Mouse (Mus musculus) forebrain, postnatal 0 days (tissue): ENCODE measurements around the gene Trp53rka. TPM values are rescaled to one million over a fixed set of nuclear protein-coding genes. Genes with fewer than 3 reads are reported as not detected.

Experiments
- ATAC-seq: fragments of 200-750 bp; cut with Nextera tagmentation; 2 replicates; pipeline ENCODE4 v1.8.0; 2017; ENCODE audit warnings: mild to moderate bottlenecking, moderate library complexity
- DNase-seq: peaks from one replicate; pipeline ENCODE4 v3.0.0-alpha.2; 2015
- H3K27ac ChIP-seq: fragments of 300-500 bp; sonication (generic); 2 replicates; pipeline ENCODE4 v1.5.1; 2014; ENCODE audit warnings: low read depth, mild to moderate bottlenecking, antibody characterized with exemption, low read length, moderate library complexity, mixed read lengths
- H3K27me3 ChIP-seq: fragments of 300-500 bp; sonication (generic); 2 replicates; pipeline ENCODE4 v1.6.1; 2014; ENCODE audit warnings: mild to moderate bottlenecking, low read length, mixed read lengths; ENCODE audit not compliant: insufficient read depth
- H3K36me3 ChIP-seq: fragments of 300-500 bp; sonication (generic); 2 replicates; pipeline ENCODE4 v1.6.1; 2014; ENCODE audit warnings: mild to moderate bottlenecking, moderate library complexity; ENCODE audit not compliant: insufficient read depth
- H3K4me1 ChIP-seq: fragments of 300-500 bp; sonication (generic); 2 replicates; pipeline ENCODE4 v1.6.1; 2014; ENCODE audit warnings: antibody characterized with exemption; ENCODE audit not compliant: insufficient read depth
- H3K4me2 ChIP-seq: fragments of 300-500 bp; sonication (generic); 2 replicates; pipeline ENCODE4 v1.6.1; 2014; ENCODE audit warnings: low read depth, mild to moderate bottlenecking, moderate library complexity
- H3K4me3 ChIP-seq: fragments of 300-500 bp; sonication (generic); 2 replicates; pipeline ENCODE4 v1.5.1; 2014; ENCODE audit warnings: low read depth, low read length, mixed read lengths
- H3K9ac ChIP-seq: fragments of 300-500 bp; sonication (generic); 2 replicates; pipeline ENCODE4 v1.6.1; 2014; ENCODE audit warnings: mild to moderate bottlenecking
- H3K9me3 ChIP-seq: fragments of 300-500 bp; sonication (generic); 2 replicates; pipeline ENCODE4 v1.6.1; 2016; ENCODE audit warnings: low read length
- CTCF ChIP-seq: sonication (generic); IDR thresholded peaks from 2 replicates; pipeline ENCODE4 v1.5.1; 2016; ENCODE audit warnings: antibody characterized with exemption, control low read depth, low read depth
- WGBS: fragments of 180-500 bp; shearing (Covaris S2); extraction: QIAGEN DNeasy Blood & Tissue Kit; methylation state at CpG from one replicate; pipeline ENCODE4 v1.1.7; 2014; 5-methylcytosine and 5-hydroxymethylcytosine counted together
- polyA plus RNA-seq: library from polyadenylated mRNA; unstranded; fragments of >200 nt; fragmentation: Nextera tagmentation; extraction: Ambion mirVana; gene quantifications from 2 replicates; pipeline ENCODE4 v1.2.1, GENCODE M21; 2015
- total RNA-seq: library from RNA; depleted of rRNA; stranded (reverse); fragments of >200 nt; gene quantifications from 2 replicates; pipeline ENCODE4 v1.2.3, GENCODE M21; 2014

The Trp53rka gene
- total and polyA plus RNA-seq, 2 experiments from 2014 or later: 36.8 to 54.6 TPM

- Histone ChIP-seq H3K9me3 (no peaks in the 10 kb centered on the region), H3K4me1 (no peaks in the 10 kb centered on the region), H3K4me3 (no peak overlapping the region), H3K27ac (no peak overlapping the region), H3K27me3 (no peaks in the 10 kb centered on the region), H3K4me2 (no peak overlapping the region), H3K9ac (no peak overlapping the region), H3K36me3 (peaks cover 2% of the 10 kb centered on the region)
- no peak for ATAC-seq
- WGBS: 56% methylated on average over 6 of the region's 6 CpGs
- no peak for DNase-seq
- no peak for TF ChIP-seq CTCF
These were observed 9.0 kb downstream of the Trp53rka start for GRCm38 (mm10) chr2:165484152-165484551.

- WGBS: 68% methylated on average over 8 of the region's 8 CpGs
- no peak for ATAC-seq
These were observed 11.1 kb downstream of the Trp53rka start for GRCm38 (mm10) chr2:165482003-165482402.

GRCm38 (mm10) chr2:165475850-165476249 is 17.3 kb downstream of the Trp53rka start:
- no peaks in the 10 kb centered on the region for H3K4me1 ChIP-seq
- no peak overlapping the region for H3K9ac ChIP-seq
- DNase-seq (no peak), ATAC-seq (no peak)
- H3K9me3 ChIP-seq: no peaks in the 10 kb centered on the region
- no peak for TF ChIP-seq CTCF
- no peaks in the 10 kb centered on the region for H3K27me3 ChIP-seq
- H3K36me3 ChIP-seq: no peaks in the 10 kb centered on the region
- no peak overlapping the region for H3K27ac ChIP-seq
- no peak overlapping the region for H3K4me3 ChIP-seq
- WGBS: 55% methylated on average over 5 of the region's 5 CpGs
- H3K4me2 ChIP-seq: no peak overlapping the region

More at GRCm38 (mm10) chr2:165482003-165482402, 11.1 kb downstream of the Trp53rka start:
- Histone ChIP-seq H3K4me1 (no peaks in the 10 kb centered on the region), H3K9me3 (no peaks in the 10 kb centered on the region), H3K9ac (no peak overlapping the region), H3K27me3 (no peaks in the 10 kb centered on the region), H3K4me3 (no peak overlapping the region), H3K27ac (no peak overlapping the region), H3K36me3 (no peaks in the 10 kb centered on the region), H3K4me2 (no peak overlapping the region)
- DNase-seq: no peak
- TF ChIP-seq CTCF: no peak

DNA sequence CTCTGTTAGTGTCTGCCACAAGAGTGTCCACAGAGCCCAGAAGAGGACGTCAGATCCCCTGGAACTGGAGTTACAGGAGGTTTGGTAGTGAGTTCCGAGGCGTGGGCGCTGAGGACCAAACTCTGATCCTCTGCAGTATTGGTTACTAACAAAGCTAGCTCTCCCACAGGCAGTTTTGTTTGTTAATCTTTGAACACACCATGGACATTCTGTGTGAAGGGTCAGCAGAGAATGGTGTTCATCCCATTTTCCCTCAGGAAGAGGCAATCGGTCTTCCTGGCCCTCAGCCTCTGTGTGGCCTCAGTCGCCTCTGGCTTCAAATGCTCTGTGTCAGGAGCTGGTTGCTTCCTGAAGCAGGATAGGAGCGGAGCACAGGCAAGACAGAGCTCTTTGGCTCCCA is 17.7 kb downstream of the Trp53rka start:
- DNase-seq: no peak
- Histone ChIP-seq H3K27ac (no peak overlapping the region), H3K4me3 (no peak overlapping the region), H3K36me3 (no peaks in the 10 kb centered on the region), H3K4me1 (no peaks in the 10 kb centered on the region), H3K4me2 (no peak overlapping the region), H3K27me3 (no peaks in the 10 kb centered on the region), H3K9me3 (no peaks in the 10 kb centered on the region), H3K9ac (no peak overlapping the region)
- WGBS: 78% methylated on average over 7 of the region's 7 CpGs
- no peak for ATAC-seq
- no peak for TF ChIP-seq CTCF

GRCm38 (mm10) chr2:165473003-165473402 is 20.1 kb downstream of the Trp53rka start, which contains the start of gene Slc13a3:
Gene Slc13a3, minus strand, starts transcription at chr2:165473230.
- DNase-seq (no peak), ATAC-seq (no peak)
- TF ChIP-seq CTCF: no peak
- Histone ChIP-seq H3K9me3 (no peaks in the 10 kb centered on the region), H3K27ac (no peak within 1 kb of the TSS), H3K36me3 (no peaks in the 10 kb centered on the region), H3K4me1 (no peaks in the 10 kb centered on the region), H3K4me3 (peak within 1 kb of the TSS; percentile 19), H3K27me3 (no peaks in the 10 kb centered on the region), H3K9ac (peak within 1 kb of the TSS; percentile 22; the same call in 1 of the 2 replicates), H3K4me2 (peak within 1 kb of the TSS; percentile 44)
- 1% methylated on average over 35 of the region's 35 CpGs for WGBS

- no peaks in the 10 kb centered on the region for H3K4me1 ChIP-seq
- H3K36me3 ChIP-seq: no peaks in the 10 kb centered on the region
- no peak for TF ChIP-seq CTCF
- DNase-seq (no peak), ATAC-seq (no peak)
- H3K9ac ChIP-seq: no peak overlapping the region
- no peak overlapping the region for H3K4me3 ChIP-seq
- no peaks in the 10 kb centered on the region for H3K9me3 ChIP-seq
- H3K27me3 ChIP-seq: no peaks in the 10 kb centered on the region
- WGBS: 86% methylated on average over 11 of the region's 11 CpGs
- H3K27ac ChIP-seq: no peak overlapping the region
- no peak overlapping the region for H3K4me2 ChIP-seq
These were observed 21.2 kb downstream of the Trp53rka start for GRCm38 (mm10) chr2:165471943-165472342.

DNA sequence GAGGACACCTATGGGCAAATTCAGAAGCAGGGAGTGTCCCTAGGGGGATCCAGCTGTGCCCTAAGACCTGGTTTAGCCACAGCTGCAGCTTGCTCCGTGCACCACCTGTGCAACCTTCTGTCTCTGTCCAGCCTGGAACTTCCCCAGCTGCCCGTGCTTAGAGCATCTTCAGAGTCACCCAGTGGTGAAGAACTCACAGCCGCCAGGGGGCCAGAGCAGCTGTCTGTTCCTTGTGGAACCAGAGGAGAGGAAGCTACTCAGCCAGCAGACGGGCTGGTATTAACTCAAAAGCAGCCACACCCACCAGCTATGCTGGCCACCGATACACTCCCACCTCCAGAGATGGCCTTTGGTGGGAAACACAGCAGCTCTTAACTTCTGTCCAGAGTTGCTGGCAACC is 23.0 kb downstream of the Trp53rka start:
- Histone ChIP-seq H3K27ac (no peak overlapping the region), H3K4me1 (no peaks in the 10 kb centered on the region), H3K36me3 (no peaks in the 10 kb centered on the region), H3K27me3 (no peaks in the 10 kb centered on the region), H3K4me3 (no peak overlapping the region), H3K4me2 (no peak overlapping the region), H3K9me3 (no peaks in the 10 kb centered on the region), H3K9ac (no peak overlapping the region)
- ATAC-seq (no peak), DNase-seq (no peak)
- 43% methylated on average over 5 of the region's 5 CpGs for WGBS
- TF ChIP-seq CTCF: no peak
